Mouse (Mus musculus): ENCODE measurements around the gene Aph1b.

DNA sequence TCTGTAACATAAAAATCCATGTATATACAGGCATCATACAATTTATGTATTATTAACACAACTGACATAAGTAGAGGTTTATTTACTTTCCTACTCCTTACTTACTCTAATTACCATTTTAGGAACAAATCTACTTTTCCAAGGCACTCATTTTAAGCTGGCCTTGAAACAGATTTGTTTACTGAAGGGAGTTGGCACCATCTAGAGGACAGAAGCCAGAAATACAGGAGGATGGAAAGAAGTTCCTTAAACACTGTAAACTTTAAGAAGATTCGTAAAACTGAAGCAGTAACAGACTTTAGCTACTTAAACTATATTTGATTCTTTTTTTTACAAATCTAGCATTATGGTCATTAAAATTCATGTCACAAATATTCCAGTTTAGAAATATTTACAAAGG, 30.7 kb upstream of the Aph1b start:
- TF ChIP-seq CTCF (IDR thresholded peaks at IDR 0.05; ENCODE audit: extremely low read depth, insufficient read depth, low read length), result no peak
- TF ChIP-seq POLR2A (IDR thresholded peaks at IDR 0.05; ENCODE audit: extremely low read depth, insufficient read depth, low read length), result no peak

All from cortical plate, adult 2 months (tissue).